Mouse (Mus musculus) T-helper 17 cell (primary cell): ENCODE results near the gene Slc25a23.

Experiments used
- in situ Hi-C, 2 experiments: fragments of 300-600 bp; cut with MboI, MseI; formaldehyde crosslinking; loops; 1 replicate in 1 of 2; 2 replicates in 1 of 2; pipeline ENCODE4 v1.15.1; 2025; ENCODE audit warnings: high pct_unique_total_duplicates in 2 of 2

The Slc25a23 gene

GRCm38 (mm10) chr17:57059486-57059977, at the start of gene Slc25a23:
Gene Slc25a23 (minus strand): TSS chr17:57059863.
- in situ Hi-C loops = no loop called here

GRCm38 (mm10) chr17:57108666-57109171, 49.1 kb upstream of the Slc25a23 start:
- in situ Hi-C loops = no loop called here

- in situ Hi-C loops = no loop called here
Measured at GRCm38 (mm10) chr17:57108040-57108665, 48.5 kb upstream of the Slc25a23 start.

- in situ Hi-C loops = no loop called here
Measured at GRCm38 (mm10) chr17:57107064-57107463, 47.4 kb upstream of the Slc25a23 start.

GRCm38 (mm10) chr17:57106035-57106368, 46.3 kb upstream of the Slc25a23 start:
- in situ Hi-C loops = no loop called here

- in situ Hi-C loops = no loop called here
Measured at GRCm38 (mm10) chr17:57105181-57106034, 45.7 kb upstream of the Slc25a23 start, which contains the start of gene Tnfsf9. Gene Tnfsf9 (plus strand): TSS chr17:57105325.

- in situ Hi-C loops = loop anchor here in 1 of 2 experiments (5.0 kb wide), 1 partner anchor 213 kb away; no protein-coding TSS in a partner anchor
Measured at GRCm38 (mm10) chr17:57104496-57104895, 44.8 kb upstream of the Slc25a23 start.

- in situ Hi-C loops = loop anchor here in 1 of 2 experiments (5.0 kb wide), 1 partner anchor 215 kb away; no protein-coding TSS in a partner anchor
Measured at GRCm38 (mm10) chr17:57102276-57102675, 42.6 kb upstream of the Slc25a23 start.

- in situ Hi-C loops = loop anchor here in 1 of 2 experiments (5.0 kb wide), 2 partner anchors 68 to 218 kb away; no protein-coding TSS in a partner anchor
Measured at GRCm38 (mm10) chr17:57099629-57100325, 40.1 kb upstream of the Slc25a23 start.

- in situ Hi-C loops = loop anchor here in 1 of 2 experiments (5.0 kb wide), 1 partner anchor 69 kb away; no protein-coding TSS in a partner anchor
Measured at GRCm38 (mm10) chr17:57098321-57098720, 38.7 kb upstream of the Slc25a23 start.

- in situ Hi-C loops = loop anchor here in 1 of 2 experiments (5.0 kb wide), 1 partner anchor 71 kb away; no protein-coding TSS in a partner anchor
Measured at GRCm38 (mm10) chr17:57096623-57096920, 36.9 kb upstream of the Slc25a23 start.

GRCm38 (mm10) chr17:57095855-57096622, 36.4 kb upstream of the Slc25a23 start:
- in situ Hi-C loops = loop anchor here in 1 of 2 experiments (5.0 kb wide), 1 partner anchor 71 kb away; no protein-coding TSS in a partner anchor

- in situ Hi-C loops = loop anchor here (5.0 kb wide), 3 partner anchors 73 to 243 kb away; no protein-coding TSS in a partner anchor
Measured at GRCm38 (mm10) chr17:57094222-57094621, 34.6 kb upstream of the Slc25a23 start.

- in situ Hi-C loops = no loop called here
Measured at GRCm38 (mm10) chr17:57087049-57087832, 27.6 kb upstream of the Slc25a23 start, which contains the start of gene Tubb4a. Gene Tubb4a (minus strand): TSS chr17:57087782.

GRCm38 (mm10) chr17:57085970-57086757, 26.5 kb upstream of the Slc25a23 start:
- in situ Hi-C loops = no loop called here

GRCm38 (mm10) chr17:57082481-57082880, 22.8 kb upstream of the Slc25a23 start:
- in situ Hi-C loops = no loop called here

- in situ Hi-C loops = no loop called here
Measured at GRCm38 (mm10) chr17:57081234-57081842, 21.7 kb upstream of the Slc25a23 start.

GRCm38 (mm10) chr17:57079919-57080318, 20.3 kb upstream of the Slc25a23 start:
- in situ Hi-C loops = no loop called here
